Mouse (Mus musculus): ENCODE data around the gene St3gal2.

- no peak for TF ChIP-seq POLR2A (IDR thresholded peaks at IDR 0.05; ENCODE audit: extremely low read depth, insufficient read depth, low read length)
- TF ChIP-seq CTCF (IDR thresholded peaks at IDR 0.05; ENCODE audit: extremely low read depth, insufficient read depth, low read length), result no peak
Measured at GRCm38 (mm10) chr8:110911576-110912570, 7.8 kb upstream of the St3gal2 start.

Data from cortical plate, adult 2 months (tissue).